Mouse (Mus musculus) megakaryocyte, adult 5-6 weeks (primary cell): ENCODE data around the gene Crtc3. TPM values are rescaled to one million over a fixed set of nuclear protein-coding genes. Genes with fewer than 3 reads are reported as not detected.

Experiments
- ATAC-seq: 2 replicates; pipeline ENCODE4 v1.8.0; 2016; ENCODE audit warnings: mild to moderate bottlenecking, inconsistent platforms; ENCODE audit not compliant: poor library complexity, severe bottlenecking
- total RNA-seq, 2 experiments: library from RNA; stranded (forward) in 1 of 2; stranded (reverse) in 1 of 2; fragments of 153-499, 151-499 nt in 1 of 2; fragments of 221-1000, 200-1000 nt in 1 of 2; gene quantifications; 2 replicates each; pipeline versions ENCODE4 v1.2.3 to v1.2.4; 2015 to 2017

Crtc3 gene
- total RNA-seq, 2 experiments from 2014 or later, result 13.0 to 21.3 TPM

GRCm38 (mm10) chr7:80611646-80612045, 77.0 kb downstream of the Crtc3 start:
- ATAC-seq, result no peak

DNA sequence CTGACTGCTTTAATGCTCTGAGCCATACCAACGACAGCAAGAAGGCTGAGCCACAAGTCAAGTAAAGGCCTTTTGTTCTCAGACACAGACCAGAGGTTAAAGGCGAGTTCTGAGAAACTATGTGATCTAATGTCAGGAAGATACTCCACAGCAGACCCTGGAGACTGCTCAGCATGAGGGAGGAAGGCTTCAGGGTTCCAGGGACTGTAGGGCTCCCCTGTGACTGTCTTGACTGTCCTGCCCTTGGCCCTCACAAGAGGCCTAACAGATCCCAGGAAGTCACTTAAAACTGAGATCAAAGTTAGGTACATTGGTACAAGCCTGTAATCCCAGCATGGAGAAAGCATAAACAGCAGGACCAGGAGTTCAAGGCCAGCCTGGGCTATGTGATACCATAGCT, 81.2 kb downstream of the Crtc3 start:
- no peak for ATAC-seq

DNA sequence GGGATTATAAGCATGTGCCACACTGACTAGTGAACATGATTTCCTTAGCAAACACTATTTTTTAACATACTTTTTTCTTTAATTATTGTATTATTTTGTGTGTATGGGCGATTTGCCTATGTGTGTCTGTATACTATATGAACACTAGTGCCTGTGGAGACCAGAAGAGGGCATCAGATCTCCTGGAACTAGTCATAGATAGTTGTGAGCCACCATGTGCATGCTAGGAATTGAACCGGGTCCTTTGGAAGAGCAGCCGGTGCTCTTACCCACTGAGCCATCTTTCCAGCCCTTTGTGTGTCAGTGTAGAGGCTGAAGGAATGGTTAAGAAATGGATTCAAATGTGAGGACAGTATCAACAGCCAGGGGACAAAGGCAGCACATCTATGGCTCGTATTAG, 82.2 kb downstream of the Crtc3 start:
- ATAC-seq, result no peak

GRCm38 (mm10) chr7:80605557-80605930, 83.1 kb downstream of the Crtc3 start:
- ATAC-seq, result no peak

- no peak for ATAC-seq
These were observed 83.6 kb downstream of the Crtc3 start for GRCm38 (mm10) chr7:80604908-80605556.

DNA sequence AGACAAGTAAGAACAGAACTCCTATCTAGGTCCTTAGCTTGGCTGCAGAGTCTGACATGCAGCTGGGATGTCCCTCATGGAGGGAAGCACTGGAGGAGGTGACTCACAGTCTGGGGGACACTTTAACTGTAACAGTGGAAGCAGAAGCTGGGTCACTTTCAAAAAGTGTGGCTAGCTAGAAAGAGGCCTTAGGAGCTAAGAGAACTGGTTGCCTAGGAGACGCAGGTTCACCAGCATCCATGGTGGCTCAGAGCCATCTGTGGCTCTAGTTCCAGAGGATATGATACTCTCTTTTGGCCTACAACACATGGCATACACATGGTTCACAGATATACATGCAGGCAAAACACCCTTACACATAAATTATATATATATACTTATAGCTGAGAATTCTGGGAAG, 86.1 kb downstream of the Crtc3 start:
- ATAC-seq, result no peak

DNA sequence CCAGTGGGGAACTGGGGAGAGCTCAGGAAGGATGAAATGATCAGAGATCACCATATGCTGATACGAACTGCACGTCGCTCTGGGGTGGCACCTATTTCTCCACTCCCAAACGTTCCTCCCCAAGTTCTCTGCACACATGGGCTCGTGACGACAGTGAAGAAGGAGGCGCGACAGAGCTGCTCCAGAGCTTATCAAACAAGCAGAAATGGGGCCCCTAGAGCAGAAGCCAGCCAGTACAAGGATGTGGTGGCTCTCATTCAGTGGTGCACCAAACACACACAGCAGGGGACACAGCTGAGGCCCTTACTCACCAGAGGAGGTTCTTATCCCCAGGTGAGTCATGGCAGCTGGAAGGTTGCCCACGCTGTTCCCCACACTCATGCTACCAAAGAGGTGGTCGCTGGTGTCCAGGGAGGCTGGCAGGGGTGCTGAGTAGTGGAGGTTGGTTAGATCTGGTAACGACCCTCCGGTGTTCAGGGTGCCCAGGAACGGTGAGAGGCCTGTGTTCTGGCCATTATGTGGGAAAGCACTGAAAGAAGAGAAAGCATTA, 90.2 kb downstream of the Crtc3 start:
- no peak for ATAC-seq

DNA sequence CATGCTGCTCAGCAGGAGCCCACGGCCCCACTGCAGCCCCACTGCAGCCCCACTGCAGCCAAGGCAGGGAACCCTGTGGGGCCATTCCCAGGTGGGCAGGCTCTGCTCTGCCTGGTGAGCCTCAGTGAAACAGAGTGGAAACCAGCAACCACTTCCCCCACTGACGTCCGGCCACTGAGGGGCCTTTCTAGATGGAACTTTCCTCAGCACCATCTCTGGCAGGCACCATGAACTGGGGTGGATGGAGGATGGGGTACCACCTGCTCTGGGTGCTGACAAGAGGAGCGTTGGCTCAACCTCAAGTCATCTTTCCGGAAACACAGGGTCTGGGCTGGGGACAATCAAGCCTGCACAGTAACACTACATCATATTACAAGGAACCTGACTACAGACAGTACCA, 90.8 kb downstream of the Crtc3 start:
- 0 out of 2 replicates have a peak, but pooled peaks have one; percentile 21 for ATAC-seq

- no peak for ATAC-seq
These were observed 99.5 kb downstream of the Crtc3 start for GRCm38 (mm10) chr7:80589054-80589746.

DNA sequence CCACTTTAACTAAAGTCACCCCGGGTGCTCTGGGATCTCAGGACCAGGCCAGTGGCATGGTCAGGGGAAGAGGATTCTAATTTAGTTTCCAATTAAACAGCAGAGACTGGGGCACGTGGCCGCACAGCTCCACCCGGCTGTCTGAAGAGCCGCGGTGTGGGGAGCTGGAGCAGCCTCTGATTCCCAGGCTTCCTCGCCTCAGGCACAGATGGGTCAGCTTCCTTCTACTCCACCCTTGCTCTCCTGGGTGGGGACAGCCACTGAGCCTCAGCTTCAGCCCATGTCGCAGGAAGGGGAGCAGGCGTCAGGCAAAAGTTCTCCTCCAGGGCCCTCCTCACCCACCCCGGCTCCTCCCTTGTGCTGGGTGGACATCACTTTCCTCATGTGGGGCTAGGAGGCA, 101.0 kb downstream of the Crtc3 start:
- no peak for ATAC-seq

GRCm38 (mm10) chr7:80586681-80587660, 101.7 kb downstream of the Crtc3 start:
- no peak for ATAC-seq

DNA sequence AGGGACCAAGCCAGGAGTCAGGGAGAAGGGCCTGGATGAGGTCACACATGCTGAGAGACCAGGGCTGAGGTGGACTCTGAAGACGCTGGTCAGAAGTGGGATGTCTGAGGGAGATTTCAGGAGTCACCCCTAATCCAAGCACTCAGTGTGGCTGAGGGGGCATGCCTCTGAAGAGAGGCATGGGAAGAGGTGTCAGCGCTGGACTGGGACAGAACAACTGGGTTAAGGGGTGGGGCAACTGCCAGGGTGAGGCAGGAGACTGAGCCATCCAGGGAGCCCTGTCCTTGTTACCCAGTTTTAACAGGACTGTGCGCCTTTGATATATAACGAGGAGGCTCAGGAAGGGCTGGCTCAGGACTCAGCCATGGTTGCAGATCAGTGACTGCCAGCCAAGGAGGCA, 102.5 kb downstream of the Crtc3 start:
- ATAC-seq, result no peak

GRCm38 (mm10) chr7:80585380-80585779, 103.3 kb downstream of the Crtc3 start:
- ATAC-seq, result no peak

DNA sequence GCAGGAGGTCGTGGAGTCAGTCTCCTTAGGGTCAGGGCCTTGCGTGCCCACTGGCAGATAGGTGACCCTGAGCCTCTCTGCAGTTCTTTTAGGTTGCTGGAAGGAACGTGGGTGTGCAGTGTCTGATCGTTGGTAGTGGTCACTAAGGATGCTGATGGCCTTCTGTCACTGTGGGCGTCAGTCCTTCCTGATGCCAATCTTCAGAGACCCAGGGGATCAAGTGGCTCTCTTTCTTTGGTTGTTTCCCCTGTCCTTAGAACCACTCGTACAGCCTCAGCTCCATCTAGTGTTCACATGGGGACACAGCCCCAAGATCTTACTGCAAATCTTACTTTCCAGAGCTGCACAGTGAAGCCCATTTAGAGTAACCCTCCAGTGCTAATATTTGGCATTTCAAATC, 104.7 kb downstream of the Crtc3 start:
- peak; percentile 78 for ATAC-seq

DNA sequence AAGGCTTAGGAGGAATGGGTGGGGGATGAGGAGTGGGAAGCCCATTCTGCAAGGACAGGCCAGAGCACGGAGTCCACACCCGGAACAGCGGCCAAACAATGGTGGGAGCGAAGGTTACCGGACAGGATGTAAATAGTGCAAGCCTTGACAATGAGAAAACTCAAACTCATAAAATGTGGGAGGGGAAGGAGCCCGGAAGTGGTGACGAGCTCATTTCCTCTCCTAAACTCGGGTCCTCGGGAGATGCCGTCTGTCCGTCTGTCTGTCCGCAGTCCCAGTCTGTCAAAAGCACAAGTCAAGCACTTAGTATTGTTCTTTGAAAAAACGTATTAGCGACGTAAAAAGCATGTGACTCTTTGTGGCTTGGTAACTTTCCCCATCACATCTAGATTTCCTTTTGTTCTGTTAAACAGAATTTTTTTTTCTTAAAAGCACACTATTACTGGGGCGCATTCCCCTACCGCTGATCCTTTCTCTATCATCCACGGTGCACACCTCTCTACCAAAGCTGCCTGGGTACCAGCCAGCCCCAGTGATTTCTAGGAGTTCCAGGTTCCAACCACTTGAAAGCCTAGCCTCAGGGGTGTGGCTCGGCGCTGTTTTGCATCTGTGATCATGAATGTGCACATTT, 105.7 kb downstream of the Crtc3 start:
- ATAC-seq, result peak; percentile 49

DNA sequence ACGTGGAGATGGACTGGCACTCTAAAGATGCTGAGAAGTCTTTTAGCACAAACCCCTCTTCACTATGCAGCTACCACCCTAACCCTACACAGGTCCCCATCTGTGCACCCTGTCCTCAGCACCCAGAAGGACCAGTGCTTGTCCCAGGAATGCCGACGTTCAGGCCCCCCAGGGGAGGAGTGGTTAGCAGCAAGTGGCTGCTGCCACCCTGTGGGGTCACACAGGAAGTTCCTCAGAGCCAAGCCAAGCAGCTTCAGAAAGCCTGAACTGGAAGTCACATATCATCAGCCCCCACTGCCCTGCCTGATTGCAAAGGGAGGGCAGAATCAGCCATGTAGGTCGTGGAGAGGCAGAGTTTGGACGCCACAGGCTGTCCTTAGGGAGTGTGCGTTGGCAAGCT, 108.3 kb downstream of the Crtc3 start:
- ATAC-seq, result peak; percentile 28; the same call in 1 of the 2 replicates

DNA sequence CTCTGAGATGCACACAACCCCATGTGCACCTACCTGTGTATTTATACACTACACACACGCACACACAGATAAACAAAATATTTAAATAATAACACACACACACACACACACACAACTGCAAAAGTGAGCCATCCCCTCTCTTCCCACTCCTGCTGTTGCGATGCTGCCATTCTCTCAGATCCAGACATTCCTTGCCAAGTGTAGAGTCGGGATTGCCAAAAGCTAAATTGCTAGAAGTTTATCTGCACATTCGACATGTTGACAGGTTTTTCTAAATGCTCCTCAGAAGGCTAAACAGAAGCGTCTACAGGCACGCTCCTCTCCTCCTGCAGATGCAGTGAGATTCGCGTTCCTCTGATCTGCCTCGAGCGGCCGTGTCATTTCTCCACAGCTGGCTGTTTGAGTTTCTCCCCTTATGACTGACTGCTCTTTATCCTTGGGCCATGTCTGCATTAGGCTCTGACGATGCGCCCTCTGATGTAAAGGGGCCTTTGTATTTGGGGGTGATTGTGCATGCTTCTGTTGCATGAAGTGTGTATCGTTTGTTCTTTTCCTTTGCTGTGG, 111.2 kb downstream of the Crtc3 start:
- no peak for ATAC-seq

GRCm38 (mm10) chr7:80576626-80577025, 112.1 kb downstream of the Crtc3 start:
- no peak for ATAC-seq

GRCm38 (mm10) chr7:80575750-80576149, 112.9 kb downstream of the Crtc3 start:
- ATAC-seq, result peak; percentile 77

- no peak for ATAC-seq
These were observed 115.6 kb downstream of the Crtc3 start for GRCm38 (mm10) chr7:80573076-80573475.
